Mouse (Mus musculus) stomach, embryonic 16.5 days (tissue): ENCODE results near the gene Psma5. TPM values are rescaled to one million over a fixed set of nuclear protein-coding genes. Genes with fewer than 3 reads are reported as not detected.
A peak's percentile ranks its signal among the peaks of the same experiment; 100 is the strongest.

Source experiments
- ATAC-seq: fragments of 200-750 bp; cut with Nextera tagmentation; 2 replicates; pipeline ENCODE4 v1.8.0; 2017; ENCODE audit warnings: moderate number of reproducible peaks, moderate TSS enrichment; ENCODE audit not compliant: insufficient read depth, low FRiP score
- H3K27ac ChIP-seq: fragments of 300-500 bp; sonication (generic); 2 replicates; pipeline ENCODE4 v1.5.1; 2014; ENCODE audit warnings: low read length
- H3K27me3 ChIP-seq: fragments of 300-500 bp; sonication (generic); 2 replicates; pipeline ENCODE4 v1.6.1; 2014; ENCODE audit warnings: low read length, control low read depth, mixed read lengths; ENCODE audit not compliant: control insufficient read depth, insufficient read depth
- H3K36me3 ChIP-seq: fragments of 300-500 bp; sonication (generic); 2 replicates; pipeline ENCODE4 v1.6.1; 2014; ENCODE audit warnings: low read length; ENCODE audit not compliant: control insufficient read depth, insufficient read depth
- H3K4me1 ChIP-seq: fragments of 300-500 bp; sonication (generic); 2 replicates; pipeline ENCODE4 v1.6.1; 2014; ENCODE audit warnings: low read length, control low read depth, mixed read lengths; ENCODE audit not compliant: control insufficient read depth, insufficient read depth
- H3K4me2 ChIP-seq: fragments of 300-500 bp; sonication (generic); 2 replicates; pipeline ENCODE4 v1.6.1; 2014; ENCODE audit warnings: low read depth, low read length, mixed read lengths
- H3K4me3 ChIP-seq: fragments of 300-500 bp; sonication (generic); replicated peaks from 2 replicates; pipeline ENCODE4 v1.5.1; 2014; ENCODE audit warnings: mild to moderate bottlenecking, low read length
- H3K9ac ChIP-seq: fragments of 300-500 bp; sonication (generic); 2 replicates; pipeline ENCODE4 v1.6.1; 2014; ENCODE audit warnings: low read length
- H3K9me3 ChIP-seq: fragments of 300-500 bp; sonication (generic); replicated peaks from 2 replicates; pipeline ENCODE4 v1.6.1; 2016; ENCODE audit warnings: low read length, control low read depth; ENCODE audit not compliant: control insufficient read depth
- WGBS: fragments of 180-500 bp; shearing (Covaris S2); extraction: QIAGEN DNeasy Blood & Tissue Kit; methylation state at CpG from one replicate; pipeline ENCODE4 v1.1.7; 2014; 5-methylcytosine and 5-hydroxymethylcytosine counted together
- polyA plus RNA-seq: library from polyadenylated mRNA; unstranded; fragments of >200 nt; fragmentation: Nextera tagmentation; extraction: Ambion mirVana; gene quantifications from 2 replicates; pipeline ENCODE4 v1.2.1, GENCODE M21; 2015

The Psma5 gene
- polyA plus RNA-seq, 1 experiment from 2014 or later: 230 TPM

GRCm38 (mm10) chr3:108297603-108298553 lies 41.2 kb downstream of the Psma5 start:
- no peaks in the 10 kb centered on the region for H3K9me3 ChIP-seq
- H3K27ac ChIP-seq: no peak overlapping the region
- no peak overlapping the region for H3K4me3 ChIP-seq
- no peaks in the 10 kb centered on the region for H3K27me3 ChIP-seq
- no peak for ATAC-seq
- no peaks in the 10 kb centered on the region for H3K36me3 ChIP-seq
- no peak overlapping the region for H3K9ac ChIP-seq
- WGBS: 56% methylated on average over 7 of the region's 7 CpGs
- H3K4me1 ChIP-seq: peaks cover 43% of the 10 kb centered on the region
- no peak overlapping the region for H3K4me2 ChIP-seq

DNA sequence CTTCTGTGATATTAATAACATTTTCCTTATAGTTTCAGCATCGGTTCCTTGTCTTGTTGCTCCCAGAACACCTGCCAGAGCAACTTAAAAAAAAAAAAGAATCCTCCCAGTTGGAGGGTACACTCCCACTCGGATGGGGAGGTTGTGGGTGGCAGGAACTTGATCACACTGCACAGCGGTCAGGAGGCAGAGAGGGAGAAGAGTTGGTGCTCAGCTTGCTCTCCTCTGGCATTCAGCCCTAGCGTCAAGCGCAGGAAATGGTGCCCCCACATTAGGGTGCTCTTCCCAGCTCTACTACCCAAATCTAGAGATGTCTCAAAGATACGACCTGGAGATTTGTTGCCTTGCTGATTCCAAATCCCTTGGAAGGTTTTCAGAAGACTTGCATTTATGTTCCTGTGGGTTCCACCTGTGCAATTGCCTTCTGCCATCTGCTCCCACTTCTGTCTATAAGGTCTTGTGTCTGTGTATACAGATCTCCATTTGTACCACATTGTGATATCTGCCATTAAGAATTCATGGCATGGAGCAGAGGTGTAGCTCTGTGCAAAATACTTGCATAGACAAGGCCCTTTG lies 43.8 kb downstream of the Psma5 start:
- H3K9ac ChIP-seq: no peak overlapping the region
- no peak for ATAC-seq
- no peaks in the 10 kb centered on the region for H3K9me3 ChIP-seq
- no peaks in the 10 kb centered on the region for H3K36me3 ChIP-seq
- H3K4me1 ChIP-seq: peaks cover 32% of the 10 kb centered on the region
- H3K27me3 ChIP-seq: no peaks in the 10 kb centered on the region
- H3K4me2 ChIP-seq: no peak overlapping the region
- 81% methylated on average over 6 of the region's 6 CpGs for WGBS
- H3K4me3 ChIP-seq: no peak overlapping the region
- H3K27ac ChIP-seq: no peak overlapping the region

GRCm38 (mm10) chr3:108303683-108304082 lies 47.0 kb downstream of the Psma5 start:
- Histone ChIP-seq H3K36me3 (no peaks in the 10 kb centered on the region), H3K4me2 (no peak overlapping the region), H3K9me3 (no peaks in the 10 kb centered on the region), H3K4me1 (peaks cover 17% of the 10 kb centered on the region), H3K9ac (no peak overlapping the region), H3K27ac (no peak overlapping the region), H3K27me3 (no peaks in the 10 kb centered on the region), H3K4me3 (no peak overlapping the region)
- WGBS: 90% methylated on average over 8 of the region's 8 CpGs
- no peak for ATAC-seq

GRCm38 (mm10) chr3:108304747-108305146 lies 48.0 kb downstream of the Psma5 start:
- no peak overlapping the region for H3K27ac ChIP-seq
- H3K9me3 ChIP-seq: no peaks in the 10 kb centered on the region
- H3K4me2 ChIP-seq: no peak overlapping the region
- H3K9ac ChIP-seq: no peak overlapping the region
- H3K4me3 ChIP-seq: no peak overlapping the region
- H3K36me3 ChIP-seq: no peaks in the 10 kb centered on the region
- WGBS: 75% methylated on average over 4 of the region's 4 CpGs
- peaks cover 15% of the 10 kb centered on the region for H3K4me1 ChIP-seq
- no peaks in the 10 kb centered on the region for H3K27me3 ChIP-seq
- ATAC-seq: no peak

DNA sequence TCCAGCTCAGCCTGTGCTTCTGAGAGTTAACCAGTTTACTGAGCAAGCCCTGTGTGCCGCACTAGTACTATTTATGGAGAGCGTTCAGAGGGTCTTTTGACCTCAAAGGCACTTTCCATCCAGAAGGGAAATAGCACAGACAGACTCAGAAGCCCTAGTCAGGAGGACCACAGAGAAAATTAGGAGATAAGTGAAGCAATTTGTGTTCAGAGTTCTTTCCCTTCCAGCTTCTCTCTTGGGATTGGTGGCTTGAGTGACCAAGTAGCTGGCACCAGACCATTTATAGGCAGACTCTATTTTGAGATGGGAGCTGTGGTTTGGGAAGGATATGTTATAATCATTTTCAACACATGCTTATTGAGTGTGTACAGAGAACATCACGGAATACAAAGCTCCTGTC lies 49.7 kb downstream of the Psma5 start:
- no peak overlapping the region for H3K4me3 ChIP-seq
- H3K9ac ChIP-seq: no peak overlapping the region
- no peaks in the 10 kb centered on the region for H3K9me3 ChIP-seq
- ATAC-seq: no peak
- no peaks in the 10 kb centered on the region for H3K27me3 ChIP-seq
- H3K4me2 ChIP-seq: no peak overlapping the region
- H3K4me1 ChIP-seq: peaks cover 15% of the 10 kb centered on the region
- H3K36me3 ChIP-seq: no peaks in the 10 kb centered on the region
- no peak overlapping the region; the same call in 1 of the 2 replicates for H3K27ac ChIP-seq
- WGBS: 71% methylated on average over 3 of the region's 3 CpGs

DNA sequence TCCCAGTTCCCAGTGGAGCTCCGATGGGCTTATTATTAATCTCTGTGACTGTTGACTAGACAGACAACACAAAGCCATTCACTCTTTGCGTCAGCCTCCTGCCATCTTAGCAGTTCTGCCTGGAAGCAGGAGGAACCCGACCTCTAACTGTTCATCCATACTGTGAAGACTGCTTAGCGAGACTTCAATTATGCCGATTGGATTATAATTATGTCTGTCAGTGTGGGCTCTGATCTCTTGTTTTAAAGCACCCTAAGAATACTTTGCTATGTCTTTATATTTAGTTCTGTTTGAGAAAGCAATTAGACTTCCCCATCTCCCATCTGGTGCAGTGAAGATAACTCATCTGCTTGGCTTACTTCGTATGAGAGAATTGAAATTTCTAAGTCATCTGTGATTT lies 50.8 kb downstream of the Psma5 start:
- no peak overlapping the region for H3K27ac ChIP-seq
- H3K36me3 ChIP-seq: no peaks in the 10 kb centered on the region
- H3K4me3 ChIP-seq: no peak overlapping the region
- H3K9ac ChIP-seq: no peak overlapping the region
- H3K9me3 ChIP-seq: no peaks in the 10 kb centered on the region
- no peak for ATAC-seq
- no peaks in the 10 kb centered on the region for H3K27me3 ChIP-seq
- peaks cover 15% of the 10 kb centered on the region for H3K4me1 ChIP-seq
- 76% methylated on average over 6 of the region's 6 CpGs for WGBS
- H3K4me2 ChIP-seq: no peak overlapping the region

GRCm38 (mm10) chr3:108310921-108311341 lies 54.2 kb downstream of the Psma5 start:
- Histone ChIP-seq H3K27ac (no peak overlapping the region), H3K9ac (no peak overlapping the region), H3K4me1 (peaks cover 8% of the 10 kb centered on the region), H3K4me3 (no peak overlapping the region), H3K36me3 (no peaks in the 10 kb centered on the region), H3K9me3 (no peaks in the 10 kb centered on the region), H3K4me2 (no peak overlapping the region), H3K27me3 (no peaks in the 10 kb centered on the region)
- no peak for ATAC-seq

DNA sequence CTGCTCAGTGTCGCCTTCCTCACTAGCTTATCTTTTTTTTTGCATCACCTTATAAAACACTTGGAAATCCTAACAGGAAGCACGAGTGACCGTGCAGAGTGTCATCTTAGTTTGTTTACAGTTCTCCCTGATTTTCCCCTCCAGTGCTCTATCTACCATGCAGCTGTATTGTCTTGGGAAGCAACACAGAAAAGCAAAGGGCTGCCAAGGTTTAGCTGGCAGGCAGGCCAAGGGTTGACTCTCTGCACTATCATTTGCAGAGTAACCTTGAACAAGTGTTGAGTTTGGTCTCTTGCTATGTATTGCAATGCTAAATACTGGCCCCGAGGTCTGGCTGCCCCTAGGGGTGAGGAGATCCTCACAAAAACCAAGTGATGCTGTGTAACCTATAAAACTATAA lies 55.0 kb downstream of the Psma5 start:
- Histone ChIP-seq H3K27ac (no peak overlapping the region), H3K9me3 (no peaks in the 10 kb centered on the region), H3K27me3 (no peaks in the 10 kb centered on the region), H3K9ac (no peak overlapping the region), H3K36me3 (no peaks in the 10 kb centered on the region), H3K4me2 (no peak overlapping the region), H3K4me3 (no peak overlapping the region), H3K4me1 (peaks cover under 1% of the 10 kb centered on the region; the same call in 1 of the 2 replicates)
- ATAC-seq: no peak
- WGBS: 71% methylated on average over 4 of the region's 4 CpGs

DNA sequence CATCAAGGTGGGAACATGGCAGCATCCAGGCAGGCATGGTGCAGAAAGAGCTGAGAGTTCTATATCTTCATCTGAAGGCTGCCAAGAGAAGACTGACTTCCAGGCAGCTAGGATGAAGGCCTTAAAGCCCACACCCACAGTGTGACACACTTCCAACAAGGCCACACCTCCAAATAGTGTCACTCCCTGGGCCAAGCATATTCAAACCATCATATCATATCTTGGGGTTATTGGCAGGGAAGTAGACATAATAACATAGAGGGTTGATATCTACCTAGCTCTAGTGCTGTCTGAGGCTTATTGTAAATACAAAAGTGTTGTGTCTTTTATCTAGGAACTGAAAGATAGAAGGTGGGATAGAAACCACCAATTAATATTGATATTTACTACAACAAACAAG lies 55.7 kb downstream of the Psma5 start:
- Histone ChIP-seq H3K4me3 (no peak overlapping the region), H3K9me3 (no peaks in the 10 kb centered on the region), H3K27ac (no peak overlapping the region), H3K4me1 (no peaks in the 10 kb centered on the region), H3K4me2 (no peak overlapping the region), H3K36me3 (no peaks in the 10 kb centered on the region), H3K9ac (no peak overlapping the region), H3K27me3 (no peaks in the 10 kb centered on the region)
- ATAC-seq: peak; percentile 53; the same call in 1 of the 2 replicates
